Mouse (Mus musculus) megakaryocyte, embryonic 14.5 days (primary cell): ENCODE results near the gene Ecel1.

Source experiments
- FLI1 ChIP-seq: IDR thresholded peaks from 2 replicates; pipeline ENCODE4 v1.6.1; 2012; ENCODE audit warnings: low read length, inconsistent platforms, mixed read lengths
- GATA1 ChIP-seq: IDR thresholded peaks from 3 replicates; pipeline ENCODE4 v1.6.1; 2012; ENCODE audit warnings: mixed read lengths, low read length, inconsistent platforms, borderline replicate concordance

GRCm38 (mm10) chr1:87156199-87156587 lies at the start of gene Ecel1:
- TF ChIP-seq GATA1 = no peak
- TF ChIP-seq FLI1 = no peak
